Mouse (Mus musculus): ENCODE measurements around the gene Abhd2. TPM values are rescaled to one million over a fixed set of nuclear protein-coding genes. Genes with fewer than 3 reads are reported as not detected.

The Abhd2 gene
- polyA plus RNA-seq, 1 experiment from 2014 or later = 5.6 TPM

- H3K4me1 ChIP-seq (replicated peaks) = peaks cover 8% of the 10 kb centered on the region; the same call in 1 of the 2 replicates
- H3K4me3 ChIP-seq = no peak overlapping the region
- H3K9ac ChIP-seq = no peak overlapping the region
- no peaks in the 10 kb centered on the region for H3K9me3 ChIP-seq (replicated peaks)
- no peaks in the 10 kb centered on the region for H3K27me3 ChIP-seq (replicated peaks)
- H3K36me3 ChIP-seq = peaks cover 21% of the 10 kb centered on the region
- 86% methylated on average over 10 of the region's 10 CpGs for WGBS
- H3K27ac ChIP-seq (ENCODE audit: poor library complexity, severe bottlenecking) = no peak overlapping the region
- no peak for ATAC-seq (ENCODE audit: insufficient number of reproducible peaks, low FRiP score)
- no peak overlapping the region for H3K4me2 ChIP-seq
Observed at GRCm38 (mm10) chr7:79331197-79331596, 58.2 kb downstream of the Abhd2 start.

- 71% methylated on average over 3 of the region's 3 CpGs for WGBS
- H3K9ac ChIP-seq = no peak overlapping the region
- H3K36me3 ChIP-seq = peaks cover 10% of the 10 kb centered on the region
Observed at GRCm38 (mm10) chr7:79333419-79333818, 60.4 kb downstream of the Abhd2 start.

GRCm38 (mm10) chr7:79336362-79336910, 63.4 kb downstream of the Abhd2 start:
- Histone ChIP-seq H3K4me1 (replicated peaks) (0 out of 2 replicates have a peak, but pooled peaks cover 7% of the 10 kb centered on the region), H3K9me3 (replicated peaks) (no peaks in the 10 kb centered on the region), H3K4me2 (no peak overlapping the region), H3K27me3 (replicated peaks) (no peaks in the 10 kb centered on the region), H3K36me3 (no peaks in the 10 kb centered on the region), H3K9ac (no peak overlapping the region), H3K27ac (ENCODE audit: poor library complexity, severe bottlenecking) (no peak overlapping the region), H3K4me3 (no peak overlapping the region)
- 69% methylated on average over 8 of the region's 8 CpGs for WGBS
- ATAC-seq (ENCODE audit: insufficient number of reproducible peaks, low FRiP score) = no peak

More at GRCm38 (mm10) chr7:79333419-79333818, 60.4 kb downstream of the Abhd2 start:
- no peak for ATAC-seq (ENCODE audit: insufficient number of reproducible peaks, low FRiP score)
- Histone ChIP-seq H3K27me3 (replicated peaks) (no peaks in the 10 kb centered on the region), H3K4me2 (no peak overlapping the region), H3K4me1 (replicated peaks) (peaks cover 11% of the 10 kb centered on the region; the same call in 1 of the 2 replicates), H3K27ac (ENCODE audit: poor library complexity, severe bottlenecking) (no peak overlapping the region), H3K9me3 (replicated peaks) (no peaks in the 10 kb centered on the region), H3K4me3 (no peak overlapping the region)

- Histone ChIP-seq H3K36me3 (peaks cover 25% of the 10 kb centered on the region), H3K4me3 (no peak overlapping the region), H3K27ac (ENCODE audit: poor library complexity, severe bottlenecking) (no peak overlapping the region), H3K4me1 (replicated peaks) (peaks cover 3% of the 10 kb centered on the region), H3K9ac (no peak overlapping the region), H3K4me2 (no peak overlapping the region), H3K9me3 (replicated peaks) (no peaks in the 10 kb centered on the region), H3K27me3 (replicated peaks) (no peaks in the 10 kb centered on the region; the same call in 1 of the 2 replicates)
- WGBS = 47% methylated on average over 4 of the region's 4 CpGs
- no peak for ATAC-seq (ENCODE audit: insufficient number of reproducible peaks, low FRiP score)
Observed at GRCm38 (mm10) chr7:79345902-79346301, 72.9 kb downstream of the Abhd2 start.

- WGBS = 76% methylated on average over 8 of the region's 8 CpGs
- Histone ChIP-seq H3K4me1 (replicated peaks) (peaks cover 3% of the 10 kb centered on the region), H3K9ac (no peak overlapping the region), H3K4me2 (no peak overlapping the region), H3K27me3 (replicated peaks) (peaks cover 3% of the 10 kb centered on the region; the same call in 1 of the 2 replicates), H3K4me3 (no peak overlapping the region), H3K27ac (ENCODE audit: poor library complexity, severe bottlenecking) (no peak overlapping the region), H3K36me3 (peaks cover 30% of the 10 kb centered on the region), H3K9me3 (replicated peaks) (no peaks in the 10 kb centered on the region)
- no peak for ATAC-seq (ENCODE audit: insufficient number of reproducible peaks, low FRiP score)
Observed at GRCm38 (mm10) chr7:79346555-79347075, 73.6 kb downstream of the Abhd2 start.

GRCm38 (mm10) chr7:79347108-79347813, 74.3 kb downstream of the Abhd2 start:
- Histone ChIP-seq H3K36me3 (peaks cover 30% of the 10 kb centered on the region), H3K9ac (no peak overlapping the region), H3K27ac (ENCODE audit: poor library complexity, severe bottlenecking) (no peak overlapping the region), H3K4me3 (no peak overlapping the region), H3K27me3 (replicated peaks) (peaks cover 9% of the 10 kb centered on the region), H3K4me1 (replicated peaks) (peaks cover 3% of the 10 kb centered on the region), H3K9me3 (replicated peaks) (no peaks in the 10 kb centered on the region), H3K4me2 (no peak overlapping the region)
- ATAC-seq (ENCODE audit: insufficient number of reproducible peaks, low FRiP score) = no peak
- WGBS = 79% methylated on average over 13 of the region's 13 CpGs

- ATAC-seq (ENCODE audit: insufficient number of reproducible peaks, low FRiP score) = no peak
- no peak overlapping the region for H3K4me3 ChIP-seq
- no peak overlapping the region for H3K4me2 ChIP-seq
- no peak overlapping the region for H3K27ac ChIP-seq (ENCODE audit: poor library complexity, severe bottlenecking)
- H3K9ac ChIP-seq = no peak overlapping the region
- no peaks in the 10 kb centered on the region for H3K9me3 ChIP-seq (replicated peaks)
- peaks cover 3% of the 10 kb centered on the region for H3K4me1 ChIP-seq (replicated peaks)
- 80% methylated on average over 8 of the region's 8 CpGs for WGBS
- H3K27me3 ChIP-seq (replicated peaks) = peaks cover 13% of the 10 kb centered on the region
- H3K36me3 ChIP-seq = peaks cover 25% of the 10 kb centered on the region
Observed at GRCm38 (mm10) chr7:79348816-79349215, 75.8 kb downstream of the Abhd2 start.

GRCm38 (mm10) chr7:79349738-79350386, 76.9 kb downstream of the Abhd2 start:
- Histone ChIP-seq H3K4me1 (replicated peaks) (peaks cover 3% of the 10 kb centered on the region), H3K27me3 (replicated peaks) (peaks cover 13% of the 10 kb centered on the region), H3K9me3 (replicated peaks) (no peaks in the 10 kb centered on the region), H3K9ac (no peak overlapping the region), H3K27ac (ENCODE audit: poor library complexity, severe bottlenecking) (no peak overlapping the region), H3K4me3 (no peak overlapping the region), H3K36me3 (peaks cover 33% of the 10 kb centered on the region), H3K4me2 (no peak overlapping the region)
- peak; percentile 19; the same call in 1 of the 2 replicates for ATAC-seq (ENCODE audit: insufficient number of reproducible peaks, low FRiP score)
- 44% methylated on average over 12 of the region's 12 CpGs for WGBS

GRCm38 (mm10) chr7:79358350-79359182, 85.6 kb downstream of the Abhd2 start:
- Histone ChIP-seq H3K27ac (ENCODE audit: poor library complexity, severe bottlenecking) (peak overlapping the region; percentile 84), H3K9ac (peak overlapping the region; percentile 9; the same call in 1 of the 2 replicates), H3K27me3 (replicated peaks) (peaks cover 45% of the 10 kb centered on the region), H3K4me3 (peak overlapping the region; percentile 23), H3K9me3 (replicated peaks) (no peaks in the 10 kb centered on the region), H3K36me3 (peaks cover 24% of the 10 kb centered on the region), H3K4me1 (replicated peaks) (peaks cover 60% of the 10 kb centered on the region), H3K4me2 (peak overlapping the region; percentile 66)
- 2% methylated on average over 15 of the region's 15 CpGs for WGBS
- peak; percentile 89 for ATAC-seq (ENCODE audit: insufficient number of reproducible peaks, low FRiP score)

GRCm38 (mm10) chr7:79359183-79359435, 86.1 kb downstream of the Abhd2 start:
- ATAC-seq (ENCODE audit: insufficient number of reproducible peaks, low FRiP score) = no peak; the same call in 1 of the 2 replicates
- Histone ChIP-seq H3K4me1 (replicated peaks) (peaks cover 65% of the 10 kb centered on the region), H3K9me3 (replicated peaks) (no peaks in the 10 kb centered on the region), H3K4me3 (peak overlapping the region; percentile 23), H3K27me3 (replicated peaks) (peaks cover 45% of the 10 kb centered on the region), H3K36me3 (peaks cover 21% of the 10 kb centered on the region), H3K27ac (ENCODE audit: poor library complexity, severe bottlenecking) (peak overlapping the region; percentile 84), H3K9ac (peak overlapping the region; percentile 9; the same call in 1 of the 2 replicates), H3K4me2 (peak overlapping the region; percentile 66)
- WGBS = 28% methylated on average over 3 of the region's 3 CpGs

All from heart, embryonic 12.5 days (tissue).